Mouse (Mus musculus): ENCODE data around the gene Cdipt. TPM values are rescaled to one million over a fixed set of nuclear protein-coding genes. Genes with fewer than 3 reads are reported as not detected.

The Cdipt gene
- polyA plus RNA-seq (2012; rRNA removed): 150 and 151 TPM in 2 replicates

GRCm38 (mm10) chr7:126975893-126975949 lies at the start of gene Cdipt:
Gene Cdipt (plus strand): TSS chr7:126975914.

DNA sequence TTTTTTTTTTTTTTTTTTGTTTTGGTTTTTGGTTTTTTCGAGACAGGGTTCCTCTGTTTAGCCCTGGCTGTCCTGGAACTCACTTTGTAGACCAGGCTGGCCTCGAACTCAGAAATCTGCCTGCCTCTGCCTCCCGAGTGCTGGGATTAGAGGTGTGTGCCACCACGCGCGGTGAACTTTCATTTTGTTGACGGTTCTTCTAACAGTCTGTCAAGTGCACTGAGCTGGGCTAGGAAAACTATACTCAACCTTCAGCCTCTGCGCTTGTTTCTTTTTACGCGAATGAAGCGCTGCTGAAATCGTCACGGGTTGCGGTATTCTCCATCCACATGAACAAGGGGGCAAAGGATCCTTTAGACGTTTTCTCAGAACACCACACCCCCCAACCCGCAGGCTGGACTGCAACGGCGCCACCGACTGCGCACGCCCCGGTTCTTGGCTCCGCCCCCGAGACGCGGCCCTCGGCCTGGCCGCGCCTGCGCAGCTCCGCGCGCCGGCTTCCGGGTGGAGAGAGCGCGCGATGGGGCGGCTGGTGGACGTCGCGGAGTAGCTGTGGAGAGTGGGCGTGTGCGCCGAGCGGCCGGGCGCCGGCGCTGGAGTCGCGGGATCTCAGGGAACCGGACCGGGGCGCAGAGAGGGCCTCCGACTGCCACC lies 47.2 kb upstream of the Cdipt start, which contains the start of gene Kctd13:
Kctd13 (plus strand) TSS at position 496 of the 654 bp plus-strand sequence.

GRCm38 (mm10) chr7:126949403-126949792 lies 26.3 kb upstream of the Cdipt start, which contains the start of gene Asphd1:
Gene Asphd1 (minus strand): TSS chr7:126949582.

DNA sequence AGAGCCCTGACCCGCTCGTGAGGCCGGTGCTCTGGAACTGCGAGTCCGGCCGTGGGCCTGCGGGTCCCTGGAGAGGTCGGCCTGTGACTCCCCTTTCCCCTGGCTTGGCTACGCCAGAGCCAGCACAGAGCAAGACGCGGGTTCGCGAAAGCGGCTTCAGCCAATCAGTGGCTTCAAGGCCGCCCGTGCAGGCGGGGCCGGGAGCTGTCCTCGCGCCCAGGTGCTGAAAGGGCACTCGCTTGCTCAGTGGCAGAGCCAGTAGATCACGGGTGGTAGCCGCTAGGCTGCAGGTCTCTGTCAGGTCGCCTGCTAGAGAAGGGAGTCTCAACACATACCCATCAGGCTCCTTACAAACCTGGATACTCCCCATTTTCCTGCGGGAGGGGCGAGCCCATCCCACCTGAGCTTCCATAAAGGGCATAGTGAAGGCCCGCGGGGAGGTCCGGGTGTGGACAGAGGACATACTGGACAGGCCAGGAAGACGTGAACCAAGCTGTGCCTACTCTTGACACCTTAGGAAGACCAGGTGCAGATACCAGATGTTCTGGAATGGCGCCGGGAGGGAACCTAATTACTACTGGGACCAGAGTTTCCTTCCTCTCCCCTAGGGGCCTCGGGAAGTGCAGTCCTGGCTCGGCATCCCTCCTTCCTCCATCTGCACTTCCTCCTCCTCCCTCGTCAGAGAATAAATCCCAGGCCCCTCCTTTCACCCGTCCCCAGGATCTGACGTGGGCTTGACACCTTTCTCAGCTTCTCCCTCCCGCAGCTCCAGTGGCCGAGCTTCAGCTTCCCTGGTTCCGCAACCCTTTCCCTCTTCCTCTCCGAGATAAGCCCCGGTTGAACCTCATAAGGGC lies 25.7 kb upstream of the Cdipt start, which contains the start of gene Sez6l2:
Sez6l2 (plus strand) TSS at position 771 of the 854 bp plus-strand sequence.

DNA sequence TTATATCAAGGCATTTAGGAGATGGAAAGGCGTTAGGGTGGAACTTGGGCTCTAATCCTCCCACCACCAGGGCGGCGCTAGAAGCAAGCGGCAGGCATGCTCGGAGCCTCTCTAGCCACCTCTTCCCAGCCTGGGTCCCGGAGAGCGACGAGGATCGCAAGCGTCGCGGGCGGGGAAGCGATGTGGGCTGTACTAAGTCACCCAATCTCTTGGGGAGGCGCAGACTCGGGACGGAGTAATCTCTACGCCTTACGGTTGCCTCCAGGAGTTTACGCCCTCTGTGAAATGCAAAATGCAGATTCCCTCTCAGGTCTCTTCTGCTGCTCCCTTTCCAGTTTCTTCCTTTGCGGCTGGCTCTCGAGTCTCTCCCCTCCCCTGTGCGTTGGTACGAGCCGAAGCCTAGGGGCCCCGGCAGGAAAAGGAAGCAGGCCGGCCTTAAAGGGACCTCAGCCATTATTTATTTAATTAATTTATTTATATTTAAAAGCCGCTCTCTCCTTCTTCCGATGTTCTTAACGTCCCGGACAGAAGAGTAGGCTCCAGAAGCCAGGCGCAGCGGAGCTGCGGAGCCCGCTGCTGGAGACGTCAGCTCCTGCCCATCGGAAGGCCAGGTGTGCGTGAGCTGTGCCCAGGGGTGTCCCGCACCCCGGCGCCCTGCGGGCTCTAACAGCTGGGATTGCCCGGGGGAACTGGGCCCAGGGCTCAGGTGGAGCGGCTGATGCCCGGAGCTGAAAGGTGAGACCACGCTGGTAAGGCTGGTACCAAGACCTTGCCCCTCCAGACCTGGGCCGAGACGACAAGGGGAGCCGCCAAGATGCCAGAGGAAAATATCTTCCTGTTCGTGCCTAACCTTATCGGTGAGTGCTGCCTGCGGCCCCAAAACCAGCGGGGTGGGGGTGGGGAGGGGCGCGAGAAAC lies 494 bp downstream of the Cdipt start, which contains the start of gene Cdiptos:
Cdiptos (minus strand) TSS at position 149 of the 917 bp plus-strand sequence.

DNA sequence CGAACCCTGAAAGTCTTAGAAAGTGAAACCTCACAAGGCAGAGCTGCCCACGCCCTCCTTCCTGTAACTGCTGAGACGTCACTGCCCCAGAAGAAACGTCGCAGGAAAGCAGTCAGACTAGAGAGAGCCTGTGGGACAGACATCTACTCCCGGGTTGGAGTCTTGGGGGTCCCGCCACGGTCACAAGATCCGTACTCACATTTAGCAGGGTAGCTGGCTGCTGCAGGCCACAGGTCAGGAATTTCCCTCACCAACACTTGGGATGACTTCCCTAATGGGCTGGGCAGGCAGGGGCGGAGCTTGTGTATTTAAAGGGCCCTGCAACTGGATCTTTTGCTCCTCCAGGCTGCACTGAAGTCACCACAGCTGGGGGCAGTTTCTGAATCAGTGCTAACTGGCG lies 38.6 kb downstream of the Cdipt start, which contains the start of gene Mvp:
Mvp (minus strand) TSS at position 302 of the 400 bp plus-strand sequence.

DNA sequence TGATC lies 40.6 kb downstream of the Cdipt start, which contains the start of gene Pagr1b:
Pagr1b (minus strand) TSS at position 4 of the 5 bp plus-strand sequence.

DNA sequence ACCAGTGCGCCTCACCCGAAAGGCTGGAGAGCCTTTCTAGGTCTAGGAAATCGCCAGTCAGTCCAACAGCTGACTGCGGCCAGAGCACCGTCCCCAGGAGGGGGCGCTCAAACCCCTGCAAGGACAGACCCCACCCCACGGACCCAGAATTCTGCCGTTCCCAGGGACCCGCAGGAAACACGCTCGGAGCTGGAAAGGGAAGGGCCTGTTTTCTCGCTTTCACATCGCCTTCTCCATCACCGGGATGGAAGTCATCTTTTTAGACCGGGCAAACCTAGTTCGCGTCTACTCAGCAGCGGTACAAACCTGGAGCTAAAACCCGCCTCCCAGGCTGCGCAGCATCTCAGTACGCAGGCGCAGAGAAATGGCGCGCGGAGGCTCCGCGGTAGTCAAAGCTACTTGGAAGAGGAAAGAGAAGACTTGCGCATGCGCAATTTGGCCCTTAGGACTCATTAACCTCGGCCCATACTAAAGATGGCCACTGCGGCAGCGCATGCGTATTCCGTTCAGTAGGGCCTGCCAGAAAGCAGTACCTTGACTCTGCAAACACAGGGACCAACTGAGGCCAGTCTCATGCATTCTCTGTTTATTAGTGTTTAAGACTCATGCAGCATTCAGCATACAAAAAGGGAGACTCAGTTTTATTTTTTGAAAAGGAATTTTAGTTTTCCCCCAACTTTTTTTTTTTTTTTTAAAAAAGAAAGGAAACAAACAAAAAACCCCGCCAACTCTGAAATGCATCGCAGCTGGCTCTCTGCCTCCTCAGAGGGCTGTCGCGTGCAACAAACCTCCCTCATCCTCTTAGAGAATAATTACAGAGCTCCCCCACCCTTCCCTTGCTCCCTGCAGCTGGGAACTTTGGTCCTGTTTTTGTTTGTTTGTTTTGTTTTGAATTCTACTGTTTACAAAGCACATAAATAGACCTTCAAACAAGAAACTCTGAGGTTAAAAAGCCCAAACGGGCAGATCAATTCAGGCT lies 41.5 kb downstream of the Cdipt start, which contains the start of gene Pagr1a:
Pagr1a (minus strand) TSS at position 382 of the 979 bp plus-strand sequence.

DNA sequence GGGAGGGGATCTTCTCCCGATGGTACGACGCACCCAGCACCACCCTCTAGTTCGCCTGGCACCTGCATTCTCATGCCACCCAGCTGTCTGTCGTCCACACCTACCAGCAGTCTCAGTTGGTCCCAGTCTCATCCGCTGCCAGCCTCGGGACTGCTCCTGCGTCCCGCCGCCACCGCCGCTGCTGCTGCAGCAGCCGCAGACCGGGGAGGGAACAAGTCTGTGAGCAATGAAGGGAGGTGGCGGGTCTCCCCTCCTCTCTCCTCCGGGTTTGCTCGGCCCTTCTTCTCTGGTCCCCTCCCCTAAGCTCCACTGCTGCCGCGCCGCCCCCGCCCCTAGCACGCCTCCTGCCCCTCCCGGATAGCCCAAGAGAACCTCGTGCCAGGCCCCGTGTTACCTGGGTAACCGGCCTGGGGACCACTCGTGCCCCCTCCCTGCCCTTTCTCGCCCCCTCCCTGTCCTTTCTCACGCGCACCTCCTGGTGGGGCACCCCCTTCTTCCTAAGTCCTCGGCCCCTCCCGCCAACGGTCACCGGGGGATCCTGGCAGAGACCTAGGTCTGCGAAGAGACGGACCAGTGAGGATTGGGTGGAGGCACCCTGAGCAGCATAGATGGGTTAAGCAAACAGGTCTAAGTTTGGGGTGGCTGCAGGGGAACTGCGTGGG lies 45.3 kb downstream of the Cdipt start, which contains the start of the genes Gm42742 and Prrt2:
Gm42742 (minus strand) TSS at position 197 of the 662 bp plus-strand sequence.
Prrt2 (minus strand) TSS at position 311 of the 662 bp plus-strand sequence.

GRCm38 (mm10) chr7:127026984-127027726 lies 51.4 kb downstream of the Cdipt start, which contains the start of gene Maz:
Gene Maz (minus strand): TSS chr7:127027037.

Other genes starting within 250 kb of the Cdipt start
- 247 and 263 TPM in 2 replicates for gene Mapk3, start 216.3 kb upstream of the Cdipt start, polyA plus RNA-seq (2012; rRNA removed)
- gene Gdpd3, start 209.6 kb upstream of the Cdipt start, polyA plus RNA-seq (2012; rRNA removed): 7.9 TPM in 2 replicates
- gene Ypel3, start 199.0 kb upstream of the Cdipt start, polyA plus RNA-seq (2012; rRNA removed): 211 and 214 TPM in 2 replicates
- gene Tbx6, start 194.4 kb upstream of the Cdipt start, polyA plus RNA-seq (2012; rRNA removed): 1.3 TPM in 2 replicates
- 155 and 157 TPM in 2 replicates for gene Ppp4c, start 183.4 kb upstream of the Cdipt start, polyA plus RNA-seq (2012; rRNA removed)
- 147 and 196 TPM in 2 replicates for gene Fam57b, start 178.2 kb upstream of the Cdipt start, polyA plus RNA-seq (2012; rRNA removed)
- gene 4930451I11Rik, start 144.3 kb upstream of the Cdipt start, polyA plus RNA-seq (2012; rRNA removed): not detected in 2 replicates
- 41.2 and 42.6 TPM in 2 replicates for gene Doc2a, start 128.5 kb upstream of the Cdipt start, polyA plus RNA-seq (2012; rRNA removed)
- gene Hirip3, start 113.9 kb upstream of the Cdipt start, polyA plus RNA-seq (2012; rRNA removed): 61.5 and 63.2 TPM in 2 replicates
- 79.7 and 83.9 TPM in 2 replicates for gene Ino80e, start 113.5 kb upstream of the Cdipt start, polyA plus RNA-seq (2012; rRNA removed)
- 99.8 and 102 TPM in 2 replicates for gene Taok2, start 91.2 kb upstream of the Cdipt start, polyA plus RNA-seq (2012; rRNA removed)
- 31.6 and 32.1 TPM in 2 replicates for gene Tmem219, start 53.0 kb upstream of the Cdipt start, polyA plus RNA-seq (2012; rRNA removed)
- gene Kctd13, start 47.0 kb upstream of the Cdipt start, polyA plus RNA-seq (2012; rRNA removed): 109 and 134 TPM in 2 replicates
- gene Asphd1, start 26.3 kb upstream of the Cdipt start, polyA plus RNA-seq (2012; rRNA removed): 29.9 TPM in 2 replicates
- gene Sez6l2, start 25.4 kb upstream of the Cdipt start, polyA plus RNA-seq (2012; rRNA removed): 94.9 and 108 TPM in 2 replicates
- gene Cdiptos, start 184 bp downstream of the Cdipt start, polyA plus RNA-seq (2012; rRNA removed): 0.73 and 1.1 TPM in 2 replicates
- gene Mvp, start 38.7 kb downstream of the Cdipt start, polyA plus RNA-seq (2012; rRNA removed): 4.1 and 4.6 TPM in 2 replicates
- gene Pagr1b, start 40.6 kb downstream of the Cdipt start, polyA plus RNA-seq (2012; rRNA removed): 0.98 and 1.4 TPM in 2 replicates
- gene Pagr1a, start 41.4 kb downstream of the Cdipt start, polyA plus RNA-seq (2012; rRNA removed): 9.1 and 18.9 TPM in 2 replicates
- 90.1 and 95.0 TPM in 2 replicates for gene Gm42742, start 45.2 kb downstream of the Cdipt start, polyA plus RNA-seq (2012; rRNA removed)
- gene Prrt2, start 45.3 kb downstream of the Cdipt start, polyA plus RNA-seq (2012; rRNA removed): 122 and 134 TPM in 2 replicates
- gene Maz, start 51.1 kb downstream of the Cdipt start, polyA plus RNA-seq (2012; rRNA removed): 223 and 252 TPM in 2 replicates
- 12.1 and 14.6 TPM in 2 replicates for gene Kif22, start 66.6 kb downstream of the Cdipt start, polyA plus RNA-seq (2012; rRNA removed)
- gene Zg16, start 111.4 kb downstream of the Cdipt start, polyA plus RNA-seq (2012; rRNA removed): 0.20 TPM in 1 of 2 replicates, not detected in the other
- gene AI467606, start 115.4 kb downstream of the Cdipt start, polyA plus RNA-seq (2012; rRNA removed): 1.6 and 1.7 TPM in 2 replicates
- gene Qprt, start 146.3 kb downstream of the Cdipt start, polyA plus RNA-seq (2012; rRNA removed): 0.63 and 1.0 TPM in 2 replicates
- gene Spn, start 161.9 kb downstream of the Cdipt start, polyA plus RNA-seq (2012; rRNA removed): 0.06 and 0.08 TPM in 2 replicates
- 112 and 116 TPM in 2 replicates for gene Cd2bp2, start 220.1 kb downstream of the Cdipt start, polyA plus RNA-seq (2012; rRNA removed)
- 57.6 and 57.8 TPM in 2 replicates for gene Tbc1d10b, start 232.6 kb downstream of the Cdipt start, polyA plus RNA-seq (2012; rRNA removed)
- 1.7 and 214 TPM in 2 replicates for gene Mylpf, start 233.0 kb downstream of the Cdipt start, polyA plus RNA-seq (2012; rRNA removed)